Mouse (Mus musculus) heart, postnatal 14 days (tissue): ENCODE results near the gene Snx20. TPM values are rescaled to one million over a fixed set of nuclear protein-coding genes. Genes with fewer than 3 reads are reported as not detected.

Experiments
- total RNA-seq, 2 experiments: library from RNA; stranded (reverse); gene quantifications; 2 replicates each; pipeline ENCODE4 v1.2.3; 2021

Gene Snx20
- total RNA-seq, 2 experiments from 2014 or later: 0.98 to 1.5 TPM

Other genes starting within 250 kb of the Snx20 start
- gene Nkd1, start 114.8 kb downstream of the Snx20 start, total RNA-seq: 1 to 10 TPM; 3.0 to 3.3 TPM
- 1 to 10 TPM; 1.2 to 1.4 TPM for gene Nod2, start 11.2 kb upstream of the Snx20 start, total RNA-seq
- gene Cyld, start 60.9 kb upstream of the Snx20 start, total RNA-seq: 10 to 100 TPM; 20.9 to 22.1 TPM